Mouse (Mus musculus): ENCODE data around the gene Smim24. TPM values are rescaled to one million over a fixed set of nuclear protein-coding genes. Genes with fewer than 3 reads are reported as not detected.

The Smim24 gene
- polyA plus RNA-seq (2015; fragmentation: Nextera tagmentation; extraction: Ambion mirVana), result 1.8 and 3.1 TPM in 2 replicates

- H3K9ac ChIP-seq, result peak within 1 kb of the TSS; percentile 63
- peaks cover 25% of the 10 kb centered on the region for H3K36me3 ChIP-seq
- no peaks in the 10 kb centered on the region for H3K27me3 ChIP-seq
- peaks cover 41% of the 10 kb centered on the region for H3K4me1 ChIP-seq (replicated peaks)
- H3K4me2 ChIP-seq, result peak within 1 kb of the TSS; percentile 47
- 58% methylated on average over 14 of the region's 14 CpGs for WGBS
- no peaks in the 10 kb centered on the region for H3K9me3 ChIP-seq
- H3K4me3 ChIP-seq, result peak within 1 kb of the TSS; percentile 15
- ATAC-seq (ENCODE audit: low read depth), result no peak
- peak within 1 kb of the TSS; percentile 64 for H3K27ac ChIP-seq (replicated peaks)
Observed at GRCm38 (mm10) chr10:81392781-81393185, at the start of gene Smim24. Gene Smim24, plus strand, starts transcription at chr10:81393051.

- Histone ChIP-seq H3K27ac (replicated peaks) (no peak overlapping the region), H3K4me2 (no peak overlapping the region), H3K4me1 (replicated peaks) (peaks cover 27% of the 10 kb centered on the region), H3K4me3 (no peak overlapping the region), H3K36me3 (no peaks in the 10 kb centered on the region), H3K9me3 (no peaks in the 10 kb centered on the region), H3K9ac (no peak overlapping the region), H3K27me3 (peaks cover 74% of the 10 kb centered on the region)
- no peak for ATAC-seq (ENCODE audit: low read depth)
- 58% methylated on average over 8 of the region's 8 CpGs for WGBS
Observed at GRCm38 (mm10) chr10:81344421-81345161, 48.3 kb upstream of the Smim24 start.

DNA sequence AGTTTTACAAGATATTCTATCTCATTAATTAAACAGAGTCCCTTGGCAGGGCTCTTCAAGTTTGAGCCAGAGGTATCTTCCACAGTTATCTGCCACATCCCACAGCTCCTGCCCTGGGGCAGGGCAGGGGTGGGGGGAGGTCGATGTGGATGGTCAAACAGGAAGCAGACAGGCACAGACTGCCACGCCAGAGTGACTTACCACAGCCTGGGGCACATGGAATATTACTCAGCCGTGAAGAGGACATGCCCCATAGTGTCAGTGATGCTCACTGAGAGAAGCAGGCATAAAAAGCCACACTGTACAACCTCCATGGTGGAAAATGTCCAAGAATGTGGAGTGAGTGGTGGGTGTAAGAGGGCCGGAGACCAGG, 47.7 kb upstream of the Smim24 start:
- Histone ChIP-seq H3K9ac (no peak overlapping the region), H3K27ac (replicated peaks) (no peak overlapping the region), H3K4me2 (no peak overlapping the region), H3K4me1 (replicated peaks) (peaks cover 32% of the 10 kb centered on the region), H3K9me3 (no peaks in the 10 kb centered on the region), H3K36me3 (no peaks in the 10 kb centered on the region), H3K27me3 (peaks cover 70% of the 10 kb centered on the region), H3K4me3 (no peak overlapping the region)
- no peak for ATAC-seq (ENCODE audit: low read depth)
- WGBS, result 90% methylated on average over 4 of the region's 4 CpGs

- no peaks in the 10 kb centered on the region for H3K9me3 ChIP-seq
Observed at GRCm38 (mm10) chr10:81346453-81347067, 46.3 kb upstream of the Smim24 start.

GRCm38 (mm10) chr10:81349146-81349545, 43.7 kb upstream of the Smim24 start:
- 4% methylated on average over 12 of the region's 12 CpGs for WGBS
- Histone ChIP-seq H3K4me3 (peak overlapping the region; percentile 66), H3K27ac (replicated peaks) (no peak overlapping the region), H3K9me3 (no peaks in the 10 kb centered on the region), H3K4me2 (peak overlapping the region; percentile 85), H3K4me1 (replicated peaks) (peaks cover 30% of the 10 kb centered on the region), H3K36me3 (no peaks in the 10 kb centered on the region), H3K27me3 (peaks cover 31% of the 10 kb centered on the region), H3K9ac (peak overlapping the region; percentile 80)
- no peak for ATAC-seq (ENCODE audit: low read depth)

More at GRCm38 (mm10) chr10:81346453-81347067, 46.3 kb upstream of the Smim24 start:
- Histone ChIP-seq H3K27me3 (peaks cover 56% of the 10 kb centered on the region), H3K4me3 (peak overlapping the region; percentile 29), H3K36me3 (no peaks in the 10 kb centered on the region), H3K4me1 (replicated peaks) (peaks cover 38% of the 10 kb centered on the region), H3K4me2 (peak overlapping the region; percentile 53), H3K27ac (replicated peaks) (no peak overlapping the region; the same call in 1 of the 2 replicates), H3K9ac (peak overlapping the region; percentile 53; the same call in 1 of the 2 replicates)
- no peak for ATAC-seq (ENCODE audit: low read depth)
- 6% methylated on average over 55 of the region's 55 CpGs for WGBS

GRCm38 (mm10) chr10:81349961-81350350, 42.9 kb upstream of the Smim24 start:
- H3K4me1 ChIP-seq (replicated peaks), result peaks cover 30% of the 10 kb centered on the region
- 0% methylated on average over 29 of the region's 29 CpGs for WGBS
- ATAC-seq (ENCODE audit: low read depth), result peak; percentile 10; the same call in 1 of the 2 replicates
- peak overlapping the region; percentile 80 for H3K9ac ChIP-seq
- H3K4me3 ChIP-seq, result peak overlapping the region; percentile 66
- peak overlapping the region; percentile 85 for H3K4me2 ChIP-seq
- peaks cover 23% of the 10 kb centered on the region for H3K27me3 ChIP-seq
- H3K36me3 ChIP-seq, result no peaks in the 10 kb centered on the region
- 0 out of 2 replicates have a peak overlapping the region, but pooled peaks have one; percentile 34 for H3K27ac ChIP-seq (replicated peaks)
- H3K9me3 ChIP-seq, result no peaks in the 10 kb centered on the region

DNA sequence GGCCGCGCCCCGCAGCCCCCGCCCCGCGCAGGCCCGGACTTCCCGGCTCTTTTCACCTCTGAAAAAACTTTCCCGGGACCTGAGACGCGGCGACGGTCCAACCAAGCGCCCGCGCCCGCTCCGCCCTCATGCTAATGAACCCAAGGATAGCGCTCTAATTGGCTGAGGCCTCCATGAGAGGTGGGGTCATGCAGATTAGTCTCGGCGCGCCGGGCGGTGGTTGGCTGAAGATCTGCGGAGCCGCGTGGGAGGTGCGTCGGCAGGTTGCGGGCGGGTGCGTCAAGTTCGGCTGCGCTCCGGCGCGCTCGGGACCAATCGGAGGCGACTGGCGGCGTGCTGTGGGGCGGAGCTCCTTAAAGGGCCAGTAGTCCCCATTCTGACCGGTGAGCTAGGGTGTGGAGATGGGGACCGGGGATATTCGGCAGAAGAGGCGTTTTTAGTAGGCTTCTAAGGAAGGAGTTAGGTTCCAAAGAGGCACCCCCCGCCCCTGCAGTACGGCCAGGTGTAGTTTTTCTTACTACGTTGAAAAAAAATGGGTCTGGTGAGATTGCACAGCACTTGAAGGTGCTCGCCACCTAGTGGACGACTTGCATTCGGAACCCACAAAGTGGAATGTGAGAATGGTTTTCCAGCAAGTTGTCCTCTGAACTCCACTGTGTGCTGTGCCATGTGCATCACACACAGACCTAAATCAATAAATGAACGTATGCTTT, 42.3 kb upstream of the Smim24 start, which contains the start of gene Hmg20b:
TSS of gene Hmg20b (minus strand) at position 130 of the 713 bp plus-strand sequence.
- Histone ChIP-seq H3K4me2 (peak within 1 kb of the TSS; percentile 85), H3K9ac (peak within 1 kb of the TSS; percentile 80), H3K9me3 (no peaks in the 10 kb centered on the region), H3K27ac (replicated peaks) (peak within 1 kb of the TSS; percentile 67; the same call in 1 of the 2 replicates), H3K4me3 (peak within 1 kb of the TSS; percentile 66), H3K36me3 (no peaks in the 10 kb centered on the region), H3K4me1 (replicated peaks) (peaks cover 30% of the 10 kb centered on the region), H3K27me3 (peaks cover 18% of the 10 kb centered on the region)
- under 1% methylated on average over 54 of the region's 54 CpGs for WGBS
- peak; percentile 96 for ATAC-seq (ENCODE audit: low read depth)

DNA sequence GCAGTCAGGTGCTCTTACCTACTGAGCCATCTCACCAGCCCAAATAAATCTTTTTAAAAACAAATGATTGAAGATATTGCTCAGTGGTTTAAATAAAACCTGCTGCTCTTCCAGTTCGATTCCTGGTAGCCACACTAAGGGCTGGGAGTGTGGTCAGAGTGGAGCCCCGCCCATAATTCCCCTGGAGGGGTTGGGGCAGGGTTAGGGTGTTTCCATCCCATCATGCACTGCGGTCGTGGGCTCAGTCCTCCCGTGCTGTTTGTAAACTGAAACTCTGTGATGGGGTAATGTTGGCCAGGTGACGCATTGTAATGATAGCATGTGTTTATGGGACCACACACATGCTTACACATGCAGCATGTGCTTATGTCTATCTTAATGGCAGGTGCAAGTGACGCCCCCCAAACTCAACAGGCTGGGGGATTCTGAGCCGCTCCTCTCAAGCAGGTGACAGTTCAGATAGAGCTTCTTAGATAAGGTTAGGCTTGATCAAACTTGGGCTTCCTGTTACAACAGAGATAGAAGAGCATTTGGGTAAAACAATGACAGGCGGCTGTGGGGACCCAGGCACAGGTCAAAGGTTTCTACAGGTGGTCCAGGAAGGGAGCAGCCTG, 41.1 kb upstream of the Smim24 start:
- Histone ChIP-seq H3K27ac (replicated peaks) (no peak overlapping the region), H3K36me3 (no peaks in the 10 kb centered on the region), H3K27me3 (peaks cover 13% of the 10 kb centered on the region), H3K4me3 (no peak overlapping the region), H3K4me1 (replicated peaks) (peaks cover 33% of the 10 kb centered on the region), H3K9me3 (no peaks in the 10 kb centered on the region), H3K9ac (no peak overlapping the region), H3K4me2 (no peak overlapping the region)
- 27% methylated on average over 9 of the region's 9 CpGs for WGBS
- no peak for ATAC-seq (ENCODE audit: low read depth)

DNA sequence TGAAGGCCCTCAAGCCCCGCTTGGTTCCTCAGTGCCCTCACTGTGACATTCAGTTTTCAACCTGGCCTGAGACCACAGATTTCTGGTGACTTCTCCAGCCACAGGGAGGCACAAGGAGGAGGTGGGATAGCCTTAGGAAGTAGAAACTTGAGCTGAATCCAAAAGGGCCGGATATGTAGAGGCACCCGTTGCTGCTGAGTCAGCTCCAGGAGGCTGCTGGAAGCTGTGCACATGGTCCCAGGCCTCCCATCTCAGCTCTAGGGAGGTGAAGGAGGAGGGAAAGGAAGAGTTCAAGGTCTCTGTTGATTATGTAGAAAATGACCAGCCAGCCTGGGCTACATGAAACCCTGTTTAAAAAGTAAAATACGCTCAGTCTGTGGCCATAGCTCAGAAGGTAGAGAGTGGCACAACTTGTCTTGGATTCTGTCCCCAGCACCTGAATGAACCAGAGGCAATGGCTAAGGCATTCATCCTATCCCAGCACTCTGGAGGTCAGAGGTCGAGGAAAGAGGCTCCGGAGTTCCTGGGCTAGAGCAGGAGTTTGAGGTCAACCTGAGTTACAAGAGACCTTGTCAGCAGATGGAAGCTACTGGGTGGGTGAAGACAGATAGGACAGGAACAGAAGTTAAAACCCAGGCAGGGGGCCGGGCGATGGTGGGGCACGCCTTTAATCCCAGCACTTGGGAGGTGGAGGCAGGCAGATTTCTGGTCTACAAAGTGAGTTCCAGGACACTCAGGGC, 37.9 kb upstream of the Smim24 start:
- Histone ChIP-seq H3K9me3 (no peaks in the 10 kb centered on the region), H3K9ac (no peak overlapping the region), H3K27me3 (peaks cover 9% of the 10 kb centered on the region; the same call in 1 of the 2 replicates), H3K27ac (replicated peaks) (no peak overlapping the region), H3K4me1 (replicated peaks) (peaks cover 42% of the 10 kb centered on the region), H3K4me2 (no peak overlapping the region), H3K4me3 (no peak overlapping the region), H3K36me3 (0 out of 2 replicates have a peak, but pooled peaks cover under 1% of the 10 kb centered on the region)
- ATAC-seq (ENCODE audit: low read depth), result no peak
- 80% methylated on average over 9 of the region's 9 CpGs for WGBS

GRCm38 (mm10) chr10:81355533-81355932, 37.3 kb upstream of the Smim24 start:
- ATAC-seq (ENCODE audit: low read depth), result no peak
- H3K27ac ChIP-seq (replicated peaks), result no peak overlapping the region
- no peak overlapping the region for H3K9ac ChIP-seq
- H3K36me3 ChIP-seq, result peaks cover 4% of the 10 kb centered on the region; the same call in 1 of the 2 replicates
- H3K4me1 ChIP-seq (replicated peaks), result peaks cover 45% of the 10 kb centered on the region
- no peak overlapping the region for H3K4me3 ChIP-seq
- H3K9me3 ChIP-seq, result no peaks in the 10 kb centered on the region
- no peak overlapping the region for H3K4me2 ChIP-seq
- WGBS, result 85% methylated on average over 4 of the region's 4 CpGs
- H3K27me3 ChIP-seq, result peaks cover 9% of the 10 kb centered on the region; the same call in 1 of the 2 replicates
